In the genomic region with DNA sequence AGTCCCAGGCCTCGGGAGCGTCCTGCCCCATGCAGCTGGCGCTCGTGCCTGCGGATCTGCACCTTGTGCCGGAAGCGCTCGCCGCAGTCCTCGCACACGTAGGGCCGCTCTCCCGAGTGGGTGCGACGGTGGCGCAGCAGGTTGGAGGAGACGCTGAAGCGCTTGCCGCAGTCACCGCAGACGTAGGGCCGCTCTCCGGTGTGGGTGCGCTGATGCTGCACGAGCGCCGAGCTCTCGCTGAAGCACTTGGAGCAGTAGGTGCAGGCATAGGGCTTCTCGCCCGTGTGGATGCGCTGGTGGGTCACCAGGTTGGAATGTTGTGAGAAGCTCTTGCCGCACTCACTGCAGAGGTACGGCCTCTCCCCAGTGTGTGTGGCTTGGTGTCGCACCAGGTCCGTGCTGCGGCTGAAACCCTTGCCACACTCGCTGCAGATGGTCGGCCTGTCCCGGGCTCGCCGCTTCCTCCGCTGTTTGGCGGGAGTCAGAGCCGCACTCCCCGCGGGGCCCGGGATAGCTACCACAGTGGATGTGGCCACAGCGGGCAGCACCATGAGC, we compare ENCODE assay signal across 7 mouse cellular contexts. TPM values are rescaled to one million over a fixed set of nuclear protein-coding genes. Genes with fewer than 3 reads are reported as not detected.
A peak's percentile ranks its signal among the peaks of the same experiment; 100 is the strongest.
DNase-seq lines count a peak whose midpoint lies in the region; ATAC-seq and TF ChIP-seq lines count a peak whose summit lies in the region.

No protein-coding gene starts in this region.

- TF ChIP-seq EP300 in lung, postnatal 0 days (IDR thresholded peaks at IDR 0.05) = no peak

- H3K27ac ChIP-seq in lung, postnatal 0 days (ENCODE audit: low read length) = no peak overlapping the region
- H3K27ac ChIP-seq in intestine, embryonic 14.5 days (ENCODE audit: low read depth) = no peak overlapping the region
- no peak overlapping the region for H3K27ac ChIP-seq in midbrain, postnatal 0 days (ENCODE audit: low read depth, low read length)

- H3K27me3 ChIP-seq in lung, postnatal 0 days (replicated peaks; ENCODE audit: insufficient read depth, low read length) = peaks cover 34% of the 10 kb centered on the region
- peaks cover 74% of the 10 kb centered on the region for H3K27me3 ChIP-seq in intestine, embryonic 14.5 days (replicated peaks; ENCODE audit: control insufficient read depth, insufficient read depth, low read length)
- H3K27me3 ChIP-seq in midbrain, postnatal 0 days (ENCODE audit: insufficient read depth, low read length) = peaks cover 26% of the 10 kb centered on the region

- H3K36me3 ChIP-seq in lung, postnatal 0 days (ENCODE audit: insufficient read depth, low read length) = no peaks in the 10 kb centered on the region
- H3K36me3 ChIP-seq in intestine, embryonic 14.5 days (ENCODE audit: control insufficient read depth, insufficient read depth, low read length) = no peaks in the 10 kb centered on the region
- H3K36me3 ChIP-seq in midbrain, postnatal 0 days (ENCODE audit: insufficient read depth, low read length) = no peaks in the 10 kb centered on the region; the same call in 1 of the 2 replicates

- ATAC-seq in lung, postnatal 0 days = no peak; the same call in 1 of the 2 replicates
- no peak for ATAC-seq in intestine, embryonic 14.5 days (replicated peaks; ENCODE audit: low FRiP score, low TSS enrichment, low read depth)
- no peak for ATAC-seq in midbrain, postnatal 0 days (ENCODE audit: low FRiP score)

- TF ChIP-seq CTCF in lung, postnatal 0 days (IDR thresholded peaks at IDR 0.05) = no peak
- TF ChIP-seq CTCF in lung, adult 2 months (IDR thresholded peaks at IDR 0.05; ENCODE audit: insufficient read depth, low read length) = no peak
- no peak for TF ChIP-seq CTCF in midbrain, postnatal 0 days (IDR thresholded peaks at IDR 0.05)

- DNase-seq in lung, postnatal 0 days (ENCODE audit: low spot score) = no peak
- DNase-seq in lung, adult 2 months = no peak
- peak; percentile 41 for DNase-seq in embryo, embryonic 11 days
- peak; percentile 68 for DNase-seq in intestine, embryonic 14.5 days (ENCODE audit: low spot score)
- DNase-seq in midbrain, postnatal 0 days (ENCODE audit: low spot score) = no peak
- DNase-seq in testis, postnatal 14 days (ENCODE audit: low spot score) = no peak
- DNase-seq in ovary, adult 18-20 months (ENCODE audit: low spot score) = no peak

- WGBS in lung, postnatal 0 days = 4% methylated on average over 43 of the region's 48 CpGs
- WGBS in lung, adult 2 months = 7% methylated on average over 48 of the region's 48 CpGs
- 3% methylated on average over 48 of the region's 48 CpGs for WGBS in intestine, embryonic 14.5 days
- 11% methylated on average over 48 of the region's 48 CpGs for WGBS in midbrain, postnatal 0 days

- no peak overlapping the region for H3K9ac ChIP-seq in lung, postnatal 0 days (replicated peaks; ENCODE audit: low read depth)
- H3K9ac ChIP-seq in intestine, embryonic 14.5 days (ENCODE audit: low read length) = peak overlapping the region; percentile 14; the same call in 1 of the 2 replicates
- H3K9ac ChIP-seq in midbrain, postnatal 0 days (replicated peaks; ENCODE audit: low read length, poor library complexity, severe bottlenecking) = no peak overlapping the region

- H3K4me3 ChIP-seq in lung, postnatal 0 days (ENCODE audit: low read depth, low read length) = peak overlapping the region; percentile 2; the same call in 1 of the 2 replicates
- H3K4me3 ChIP-seq in lung, adult 2 months (replicated peaks; ENCODE audit: extremely low read depth, low read depth, low read length) = no peak overlapping the region
- peak overlapping the region; percentile 25 for H3K4me3 ChIP-seq in intestine, embryonic 14.5 days (ENCODE audit: low read depth, low read length)
- peak overlapping the region; percentile 16; the same call in 1 of the 2 replicates for H3K4me3 ChIP-seq in midbrain, postnatal 0 days (ENCODE audit: low read depth, low read length)

- no peak for TF ChIP-seq POLR2A in lung, adult 2 months (IDR thresholded peaks at IDR 0.05; ENCODE audit: borderline replicate concordance, extremely low read depth, low read depth, low read length)

- H3K4me2 ChIP-seq in lung, postnatal 0 days (replicated peaks; ENCODE audit: low read depth, low read length) = peak overlapping the region; percentile 38
- H3K4me2 ChIP-seq in intestine, embryonic 14.5 days (ENCODE audit: low read length) = peak overlapping the region; percentile 48
- H3K4me2 ChIP-seq in midbrain, postnatal 0 days (ENCODE audit: low read depth, low read length, poor library complexity, severe bottlenecking) = peak overlapping the region; percentile 35

- peaks cover 5% of the 10 kb centered on the region; the same call in 1 of the 2 replicates for H3K4me1 ChIP-seq in lung, postnatal 0 days (ENCODE audit: insufficient read depth, low read depth, low read length)
- no peaks in the 10 kb centered on the region; the same call in 1 of the 2 replicates for H3K4me1 ChIP-seq in lung, adult 2 months (ENCODE audit: control insufficient read depth, insufficient read depth, low read length)
- no peaks in the 10 kb centered on the region for H3K4me1 ChIP-seq in intestine, embryonic 14.5 days (replicated peaks; ENCODE audit: control insufficient read depth, insufficient read depth, low read length)
- H3K4me1 ChIP-seq in midbrain, postnatal 0 days (ENCODE audit: insufficient read depth, low read length) = no peaks in the 10 kb centered on the region

- H3K9me3 ChIP-seq in lung, postnatal 0 days (ENCODE audit: low read length) = no peaks in the 10 kb centered on the region
- H3K9me3 ChIP-seq in intestine, embryonic 14.5 days (ENCODE audit: control insufficient read depth, low read length) = no peaks in the 10 kb centered on the region
- H3K9me3 ChIP-seq in midbrain, postnatal 0 days (ENCODE audit: low read length) = no peaks in the 10 kb centered on the region

RNA-seq across cellular contexts. Expression of gene Zfp853, which starts 5.6 kb away (rescaled TPM):
- 0.08 TPM in 1 of 2 replicates, not detected in the other for polyA plus RNA-seq in lung, postnatal 0 days (2015; fragmentation: Nextera tagmentation; extraction: Ambion mirVana)
- polyA plus RNA-seq in lung, adult 2 months (2012; rRNA removed) = 1.4 and 1.5 TPM in 2 replicates
- polyA plus RNA-seq in intestine, embryonic 14.5 days (2014; fragmentation: Nextera tagmentation; extraction: Ambion mirVana) = not detected in 2 replicates
- total RNA-seq in midbrain, postnatal 0 days (2014; rRNA removed) = 27.5 and 31.3 TPM in 2 replicates
- polyA plus RNA-seq in midbrain, postnatal 0 days (2015; fragmentation: Nextera tagmentation; extraction: Ambion mirVana) = 0.62 and 0.81 TPM in 2 replicates

RNA-seq across cellular contexts. Expression of gene Zfp316, which starts 18.0 kb away (rescaled TPM):
- polyA plus RNA-seq in lung, postnatal 0 days (2015; fragmentation: Nextera tagmentation; extraction: Ambion mirVana) = 1.4 and 1.6 TPM in 2 replicates
- 10.1 and 10.4 TPM in 2 replicates for polyA plus RNA-seq in lung, adult 2 months (2012; rRNA removed)
- 1.2 and 2.0 TPM in 2 replicates for polyA plus RNA-seq in intestine, embryonic 14.5 days (2014; fragmentation: Nextera tagmentation; extraction: Ambion mirVana)
- 32.1 and 36.0 TPM in 2 replicates for total RNA-seq in midbrain, postnatal 0 days (2014; rRNA removed)
- 6.2 and 6.8 TPM in 2 replicates for polyA plus RNA-seq in midbrain, postnatal 0 days (2015; fragmentation: Nextera tagmentation; extraction: Ambion mirVana)

RNA-seq across cellular contexts. Expression of gene E130309D02Rik, which starts 27.3 kb away (rescaled TPM):
- polyA plus RNA-seq in lung, postnatal 0 days (2015; fragmentation: Nextera tagmentation; extraction: Ambion mirVana) = 18.2 and 19.5 TPM in 2 replicates
- 21.8 and 25.1 TPM in 2 replicates for polyA plus RNA-seq in lung, adult 2 months (2012; rRNA removed)
- 35.7 and 37.5 TPM in 2 replicates for polyA plus RNA-seq in intestine, embryonic 14.5 days (2014; fragmentation: Nextera tagmentation; extraction: Ambion mirVana)
- total RNA-seq in midbrain, postnatal 0 days (2014; rRNA removed) = 28.9 and 34.0 TPM in 2 replicates
- polyA plus RNA-seq in midbrain, postnatal 0 days (2015; fragmentation: Nextera tagmentation; extraction: Ambion mirVana) = 18.3 and 19.6 TPM in 2 replicates

RNA-seq across cellular contexts. Expression of gene Zdhhc4, which starts 41.2 kb away (rescaled TPM):
- polyA plus RNA-seq in lung, postnatal 0 days (2015; fragmentation: Nextera tagmentation; extraction: Ambion mirVana) = 72.1 and 87.5 TPM in 2 replicates
- polyA plus RNA-seq in lung, adult 2 months (2012; rRNA removed) = 76.0 and 98.1 TPM in 2 replicates
- polyA plus RNA-seq in intestine, embryonic 14.5 days (2014; fragmentation: Nextera tagmentation; extraction: Ambion mirVana) = 73.5 and 78.4 TPM in 2 replicates
- total RNA-seq in midbrain, postnatal 0 days (2014; rRNA removed) = 70.8 and 93.0 TPM in 2 replicates
- polyA plus RNA-seq in midbrain, postnatal 0 days (2015; fragmentation: Nextera tagmentation; extraction: Ambion mirVana) = 94.5 and 96.9 TPM in 2 replicates

RNA-seq across cellular contexts. Expression of gene Zfp12, which starts 52.9 kb away (rescaled TPM):
- 6.7 and 7.5 TPM in 2 replicates for polyA plus RNA-seq in lung, postnatal 0 days (2015; fragmentation: Nextera tagmentation; extraction: Ambion mirVana)
- 12.0 and 12.2 TPM in 2 replicates for polyA plus RNA-seq in lung, adult 2 months (2012; rRNA removed)
- 14.0 and 16.6 TPM in 2 replicates for polyA plus RNA-seq in intestine, embryonic 14.5 days (2014; fragmentation: Nextera tagmentation; extraction: Ambion mirVana)
- 31.1 and 36.1 TPM in 2 replicates for total RNA-seq in midbrain, postnatal 0 days (2014; rRNA removed)
- polyA plus RNA-seq in midbrain, postnatal 0 days (2015; fragmentation: Nextera tagmentation; extraction: Ambion mirVana) = 10.7 and 11.8 TPM in 2 replicates

Comparison
In these comparisons a context has a peak if more than half of its experiments do, and no peak if none do; other contexts are left out.
1. DNase-seq: peak in embryo, embryonic 11 days (single experiment) and intestine, embryonic 14.5 days (single experiment); none in lung, postnatal 0 days (single experiment), lung, adult 2 months (single experiment), midbrain, postnatal 0 days (single experiment), testis, postnatal 14 days (single experiment) and ovary, adult 18-20 months (single experiment).
2. Peak in every context shown above with its lines, with median percentiles within 50 percentile points of each other: H3K4me2 ChIP-seq.